ENCODE assay signal across 24 mouse cellular contexts in genomic region chr2:161467035-161467434, GRCm38 (mm10).
DNase-seq lines count a peak whose midpoint lies in the region; ATAC-seq lines count a peak whose summit lies in the region.
"Had no signal": no experiment of that assay in that cellular context is flagged by ENCODE, and none has a peak within 500 bp of the region (broad histone marks: within the 10 kb centered on the region; RNA-seq: fewer than 3 reads in every experiment).

No protein-coding gene starts in this region.

- H3K27ac ChIP-seq in kidney, embryonic 16.5 days (ENCODE audit: low read length): no peak overlapping the region
- no peak overlapping the region for H3K27ac ChIP-seq in embryonic facial prominence, embryonic 14.5 days (replicated peaks; ENCODE audit: low read depth, low read length)
- H3K27ac ChIP-seq: forebrain, embryonic 12.5 days; hindbrain, embryonic 13.5 days; limb, embryonic 12.5 days; liver, embryonic 12.5 days had no signal

- peaks cover under 1% of the 10 kb centered on the region; the same call in 1 of the 2 replicates for H3K9me3 ChIP-seq in kidney, embryonic 16.5 days (ENCODE audit: low read length)
- no peaks in the 10 kb centered on the region for H3K9me3 ChIP-seq in embryonic facial prominence, embryonic 14.5 days (ENCODE audit: control insufficient read depth, low read length)
- H3K9me3 ChIP-seq: forebrain, embryonic 12.5 days; hindbrain, embryonic 13.5 days; limb, embryonic 12.5 days; liver, embryonic 12.5 days had no signal

- 30% methylated on average over 1 of the region's 1 CpGs for WGBS in kidney, embryonic 16.5 days
- WGBS in embryonic facial prominence, embryonic 14.5 days: 19% methylated on average over 1 of the region's 1 CpGs

- H3K9ac ChIP-seq in kidney, embryonic 16.5 days (replicated peaks; ENCODE audit: low read length): no peak overlapping the region
- H3K9ac ChIP-seq in embryonic facial prominence, embryonic 14.5 days (ENCODE audit: low read depth, low read length): no peak overlapping the region
- H3K9ac ChIP-seq: forebrain, embryonic 12.5 days; heart, embryonic 12.5 days; hindbrain, embryonic 13.5 days; limb, embryonic 12.5 days; liver, embryonic 12.5 days had no signal

- H3K4me3 ChIP-seq in kidney, embryonic 16.5 days (ENCODE audit: low read length): no peak overlapping the region
- H3K4me3 ChIP-seq in embryonic facial prominence, embryonic 14.5 days (ENCODE audit: low read depth, low read length): no peak overlapping the region
- H3K4me3 ChIP-seq: forebrain, embryonic 12.5 days; heart, embryonic 12.5 days; hindbrain, embryonic 13.5 days; limb, embryonic 12.5 days; liver, embryonic 12.5 days had no signal

- H3K27me3 ChIP-seq in kidney, embryonic 16.5 days (ENCODE audit: insufficient read depth, low read length): no peaks in the 10 kb centered on the region
- H3K27me3 ChIP-seq in embryonic facial prominence, embryonic 14.5 days (replicated peaks; ENCODE audit: control insufficient read depth, insufficient read depth, low read length): no peaks in the 10 kb centered on the region
- H3K27me3 ChIP-seq: forebrain, embryonic 12.5 days; heart, embryonic 12.5 days; hindbrain, embryonic 13.5 days; liver, embryonic 12.5 days had no signal

- no peak overlapping the region for H3K4me2 ChIP-seq in kidney, embryonic 16.5 days (replicated peaks; ENCODE audit: low read depth, low read length)
- H3K4me2 ChIP-seq in embryonic facial prominence, embryonic 14.5 days (ENCODE audit: low read depth, low read length): no peak overlapping the region
- H3K4me2 ChIP-seq: forebrain, embryonic 12.5 days; heart, embryonic 12.5 days; hindbrain, embryonic 13.5 days; limb, embryonic 12.5 days; liver, embryonic 12.5 days had no signal

- no peaks in the 10 kb centered on the region for H3K4me1 ChIP-seq in kidney, embryonic 16.5 days (ENCODE audit: insufficient read depth, low read length)
- no peaks in the 10 kb centered on the region for H3K4me1 ChIP-seq in embryonic facial prominence, embryonic 14.5 days (ENCODE audit: control insufficient read depth, insufficient read depth, low read length)
- H3K4me1 ChIP-seq: forebrain, embryonic 12.5 days; heart, embryonic 12.5 days; hindbrain, embryonic 13.5 days; liver, embryonic 12.5 days had no signal

- ATAC-seq in kidney, embryonic 16.5 days (ENCODE audit: low FRiP score, low TSS enrichment): peak; percentile 54; the same call in 1 of the 2 replicates
- ATAC-seq in embryonic facial prominence, embryonic 14.5 days (ENCODE audit: low read depth): no peak
- ATAC-seq: liver, embryonic 12.5 days; midbrain, embryonic 16.5 days had no signal

- H3K36me3 ChIP-seq in kidney, embryonic 16.5 days (ENCODE audit: insufficient read depth, low read length): no peaks in the 10 kb centered on the region
- no peaks in the 10 kb centered on the region for H3K36me3 ChIP-seq in embryonic facial prominence, embryonic 14.5 days (ENCODE audit: control insufficient read depth, insufficient read depth, low read length)
- H3K36me3 ChIP-seq: forebrain, embryonic 12.5 days; heart, embryonic 12.5 days; hindbrain, embryonic 13.5 days; limb, embryonic 12.5 days; liver, embryonic 12.5 days had no signal

- no peak for DNase-seq in kidney, adult 11 months
- peak; percentile 73 for DNase-seq in embryo, embryonic 10.5 days (ENCODE audit: low spot score)
- peak; percentile 34 for DNase-seq in embryonic facial prominence, embryonic 14.5 days (ENCODE audit: low spot score)
- peak; percentile 65 for DNase-seq in mesoderm, embryonic 11.5 days (ENCODE audit: low read depth, low spot score)
- DNase-seq in cerebellum, adult 18-20 months: no peak
- no peak for DNase-seq in yolk sac, embryonic 10.5 days (ENCODE audit: low spot score)
- DNase-seq: adrenal gland, adult 2 months; cerebellum, adult 11 months; cerebellum, postnatal 10 days; gastrocnemius, postnatal 10 days; heart, adult 11 months; heart, postnatal 10 days; kidney, adult 9 months; lung, adult 18-20 months; right cerebral cortex, adult 18-20 months; right cerebral cortex, postnatal 4 days; thymus, postnatal 14 days had no signal

Comparison
In these comparisons a context has a peak if more than half of its experiments do, and no peak if none do; other contexts are left out.
1. DNase-seq: peak in embryo, embryonic 10.5 days (single experiment), embryonic facial prominence, embryonic 14.5 days (single experiment) and mesoderm, embryonic 11.5 days (single experiment); none in kidney, adult 11 months (single experiment), cerebellum, adult 18-20 months (0 of 2) and yolk sac, embryonic 10.5 days (single experiment).